Mouse (Mus musculus): ENCODE measurements at regions not wholly inside any gene's neighbourhood (a gene's known extent, or its start where the extent isn't known, plus 50 kb on each side); places are given as distances from the start of the nearest gene placed in this dataset.

- TF ChIP-seq CTCF (IDR thresholded peaks at IDR 0.05; ENCODE audit: extremely low read depth, insufficient read length, insufficient replicate concordance, low read depth, low read length): no peak
- TF ChIP-seq POLR2A (IDR thresholded peaks at IDR 0.05; ENCODE audit: low read depth, low read length): no peak
These were observed 413.3 kb downstream of the Lrig3 start for GRCm38 (mm10) chr10:126379239-126379638.
